Mouse (Mus musculus) cerebellum, adult 2 months (tissue): Measurements from ENCODE around the gene Wdr31.

ENCODE experiments used
- CTCF ChIP-seq: fragments of 200-500 bp; IDR thresholded peaks from 2 replicates; pipeline ENCODE4 v1.5.1; 2011; ENCODE audit warnings: low read depth, mild to moderate bottlenecking, control low read depth, low read length, moderate library complexity, borderline replicate concordance; ENCODE audit not compliant: insufficient read depth
- POLR2A ChIP-seq: fragments of 200-500 bp; IDR thresholded peaks from 2 replicates; pipeline ENCODE4 v1.6.1; 2011; ENCODE audit warnings: low read length, control low read depth, borderline replicate concordance; ENCODE audit not compliant: insufficient read depth

- no peak for TF ChIP-seq CTCF
- no peak for TF ChIP-seq POLR2A
Measured at GRCm38 (mm10) chr4:62460348-62460747, 10.3 kb downstream of the Wdr31 start.
